Mouse (Mus musculus) adrenal gland, postnatal 14 days (tissue): ENCODE results near the gene Hoxb13. TPM values are rescaled to one million over a fixed set of nuclear protein-coding genes. Genes with fewer than 3 reads are reported as not detected.
A peak's percentile ranks its signal among the peaks of the same experiment; 100 is the strongest.

Experiments used
- DNase-seq: peaks from one replicate; pipeline ENCODE4 v3.0.0; 2021; ENCODE audit warnings: mixed read lengths
- long read RNA-seq, 2 experiments: library from polyadenylated mRNA; stranded (forward); transcript quantifications; one replicate each; pipeline ENCODE4 v2.0.0; 2021
- total RNA-seq: library from RNA; stranded (reverse); gene quantifications from 2 replicates; pipeline ENCODE4 v1.2.3, GENCODE M21; 2021

The Hoxb13 gene
- total RNA-seq, result not detected in 2 replicates
- long read RNA-seq, experiment 1, result 0 reads
- long read RNA-seq, experiment 2, result 0 reads

- DNase-seq, result peak; percentile 48
These were observed at the start of gene Hoxb13 for GRCm38 (mm10) chr11:96193521-96194400. Gene Hoxb13 (plus strand): TSS chr11:96194316.

DNA sequence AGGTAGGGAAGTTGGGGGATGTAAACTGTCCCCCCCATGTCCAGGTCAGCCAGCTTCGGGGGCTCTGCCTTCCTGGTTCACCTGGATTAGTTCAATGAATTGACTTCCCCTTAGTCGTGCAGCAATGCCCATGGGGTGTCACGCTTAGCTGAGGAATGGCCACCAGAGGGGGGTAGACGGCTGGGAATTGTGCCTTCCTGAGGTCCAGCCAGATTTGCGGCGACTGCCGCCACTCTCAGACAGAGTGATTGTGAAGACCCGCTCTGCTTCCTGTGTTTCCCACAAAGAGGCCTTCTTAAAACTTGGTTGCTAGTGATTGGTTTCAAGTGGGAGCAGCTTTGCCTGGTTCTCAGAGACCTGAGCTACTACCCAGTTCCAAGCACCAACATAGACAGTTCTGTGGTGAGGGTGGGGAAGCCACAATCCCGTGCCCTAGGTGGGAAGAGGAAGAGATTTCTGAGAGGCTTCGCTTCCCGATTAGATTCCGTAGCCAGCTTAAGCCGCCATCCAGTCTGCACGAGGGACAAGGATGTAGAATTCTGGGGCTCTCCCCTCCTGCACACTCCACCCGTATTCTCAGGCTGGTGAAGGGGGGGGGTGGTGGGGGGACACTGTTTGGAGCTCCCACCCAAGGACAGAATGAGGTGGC, 48.4 kb upstream of the Hoxb13 start:
- DNase-seq, result peak; percentile 91

- DNase-seq, result no peak
These were observed 46.6 kb upstream of the Hoxb13 start for GRCm38 (mm10) chr11:96147471-96147870.

GRCm38 (mm10) chr11:96164769-96165168, 29.3 kb upstream of the Hoxb13 start:
- no peak for DNase-seq

- no peak for DNase-seq
These were observed 26.0 kb upstream of the Hoxb13 start for GRCm38 (mm10) chr11:96168125-96168524.

GRCm38 (mm10) chr11:96169016-96169415, 25.1 kb upstream of the Hoxb13 start:
- DNase-seq, result no peak

DNA sequence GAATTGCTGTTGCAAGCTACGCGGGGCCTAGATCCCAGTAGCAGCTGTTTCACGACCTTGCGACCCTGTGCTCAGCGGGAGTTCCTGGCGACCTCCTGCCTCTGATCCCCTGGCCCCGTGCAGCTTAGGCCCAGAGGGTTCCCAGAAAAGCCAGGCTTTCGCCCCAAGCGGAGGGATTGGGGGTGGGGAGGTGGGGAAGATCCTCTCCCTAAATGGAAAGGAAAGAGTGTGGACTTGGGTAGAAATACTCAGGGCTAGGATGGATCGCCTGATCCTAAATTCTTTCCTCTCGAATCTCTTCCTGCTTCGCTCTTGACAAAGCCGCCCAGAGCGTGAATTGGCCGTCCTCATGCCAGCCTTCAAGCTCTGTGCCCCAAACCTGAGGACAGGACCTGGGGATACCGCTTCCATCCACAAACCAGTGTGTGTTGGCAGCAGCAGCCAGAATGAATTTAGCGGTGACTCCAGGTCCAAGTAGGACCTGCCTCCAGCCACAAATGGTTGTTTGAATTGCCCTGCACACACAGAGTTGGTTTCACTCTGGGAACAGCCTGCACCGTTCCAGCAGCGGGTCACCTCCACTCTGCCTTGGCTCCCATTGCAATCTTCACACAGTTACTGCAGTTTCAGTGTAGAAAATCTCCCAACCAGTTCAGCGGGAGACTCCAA, 23.3 kb upstream of the Hoxb13 start:
- DNase-seq, result no peak

GRCm38 (mm10) chr11:96171601-96172000, 22.5 kb upstream of the Hoxb13 start:
- DNase-seq, result no peak

GRCm38 (mm10) chr11:96172511-96173287, 21.4 kb upstream of the Hoxb13 start:
- no peak for DNase-seq

GRCm38 (mm10) chr11:96173288-96173840, 20.8 kb upstream of the Hoxb13 start:
- no peak for DNase-seq

GRCm38 (mm10) chr11:96174881-96175280, 19.2 kb upstream of the Hoxb13 start:
- no peak for DNase-seq

GRCm38 (mm10) chr11:96175511-96175910, 18.6 kb upstream of the Hoxb13 start:
- no peak for DNase-seq

- DNase-seq, result no peak
These were observed 18.1 kb upstream of the Hoxb13 start for GRCm38 (mm10) chr11:96175951-96176530.

DNA sequence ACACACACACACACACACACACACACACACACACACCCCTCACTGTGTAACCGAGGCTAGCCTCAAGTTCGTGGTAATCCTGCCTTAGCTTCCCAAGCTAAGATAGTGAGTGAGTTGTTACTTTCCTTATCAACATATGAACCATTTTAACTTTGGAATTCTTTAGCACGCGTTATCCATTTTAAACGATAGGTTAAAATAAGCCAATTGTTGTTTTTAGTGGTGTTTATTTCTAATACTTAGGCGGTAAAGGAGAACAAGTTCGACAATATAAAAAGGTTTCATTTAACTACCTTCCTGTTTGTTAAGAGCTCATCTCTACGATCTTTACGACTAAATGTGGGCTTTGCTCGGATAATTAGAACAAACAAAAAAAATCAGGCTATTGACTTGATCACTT, 17.3 kb upstream of the Hoxb13 start:
- no peak for DNase-seq

DNA sequence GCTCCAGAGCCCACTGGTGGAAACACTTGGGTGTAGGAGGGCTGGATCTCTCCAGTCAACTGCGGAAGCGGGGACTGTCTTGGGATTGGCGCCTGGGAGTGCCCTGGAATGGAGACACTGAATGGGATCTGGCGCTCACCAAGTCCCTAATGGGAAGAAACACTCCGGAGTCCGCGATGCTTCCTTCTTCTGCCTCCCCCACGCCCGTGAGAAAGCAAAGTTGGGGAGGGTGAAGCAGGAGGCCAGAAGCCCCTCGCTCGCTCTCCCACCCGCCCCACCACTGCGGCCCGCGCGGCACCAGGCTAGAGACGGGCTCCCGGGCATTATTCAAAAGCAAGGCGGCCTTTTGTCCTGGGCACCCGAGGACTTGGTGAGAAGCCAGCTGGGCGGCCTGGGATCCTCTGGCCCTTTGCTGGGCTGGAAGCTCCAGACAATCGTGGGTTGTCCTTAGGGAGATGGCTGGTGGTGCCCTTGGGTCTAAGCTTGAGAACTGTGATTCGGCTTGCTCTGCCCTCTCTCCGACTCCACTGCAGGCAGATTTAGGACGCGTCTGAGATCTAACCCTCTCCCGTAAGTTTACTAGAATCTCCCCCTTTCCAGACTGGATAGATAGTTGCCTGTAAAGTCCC, 16.5 kb upstream of the Hoxb13 start:
- no peak for DNase-seq

DNA sequence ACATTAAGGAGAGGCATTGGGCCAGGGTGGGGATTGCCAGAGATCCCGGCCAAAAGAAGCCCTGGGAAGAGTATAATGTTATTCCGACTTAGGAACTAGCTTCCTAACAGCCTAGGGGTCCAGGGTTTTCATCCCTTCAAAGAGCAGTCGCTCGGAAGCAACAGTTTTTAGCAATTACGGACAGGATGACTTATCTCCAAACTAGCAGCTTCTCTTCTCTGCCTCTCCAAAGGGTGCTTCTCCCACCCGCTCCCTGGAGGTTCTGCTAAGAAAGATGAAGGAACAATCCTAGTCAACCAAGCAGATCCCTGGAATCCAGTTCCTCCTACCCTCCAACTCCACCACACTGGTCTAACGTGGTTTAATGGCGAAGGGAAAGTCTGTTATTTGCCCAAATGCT, 15.8 kb upstream of the Hoxb13 start:
- no peak for DNase-seq

- DNase-seq, result no peak
These were observed 15.1 kb upstream of the Hoxb13 start for GRCm38 (mm10) chr11:96178911-96179503.

- no peak for DNase-seq
These were observed 13.1 kb upstream of the Hoxb13 start for GRCm38 (mm10) chr11:96181061-96181460.

DNA sequence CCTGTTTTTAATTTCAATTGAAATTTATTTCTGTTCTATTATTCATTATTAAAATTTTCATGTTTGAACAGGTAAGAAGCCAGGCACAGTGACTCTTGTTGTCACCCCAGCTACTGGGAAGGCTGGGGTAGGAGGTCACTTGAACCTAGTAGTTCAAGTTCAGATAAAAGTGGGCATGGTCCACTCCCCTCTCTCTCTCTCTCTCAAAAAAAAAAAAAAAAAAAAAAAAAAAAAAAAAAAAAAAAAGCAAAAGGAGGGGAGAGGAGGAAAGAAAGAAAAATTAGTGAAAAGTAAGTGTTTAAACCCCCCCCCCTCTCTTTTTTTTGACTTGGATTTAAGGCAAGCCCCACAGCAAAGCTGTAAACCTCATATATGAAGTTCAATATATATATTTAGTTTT, 9.9 kb upstream of the Hoxb13 start:
- DNase-seq, result no peak

GRCm38 (mm10) chr11:96187321-96187720, 6.8 kb upstream of the Hoxb13 start:
- no peak for DNase-seq
